Mouse (Mus musculus) ovary, adult 18-20 months (tissue): ENCODE measurements at regions not wholly inside any gene's neighbourhood (a gene's known extent, or its start where the extent isn't known, plus 50 kb on each side); places are given as distances from the start of the nearest gene placed in this dataset.

ENCODE experiments used
- DNase-seq: peaks from one replicate; pipeline ENCODE4 v3.0.0; 2022; ENCODE audit warnings: low spot score, mixed read lengths

GRCm38 (mm10) chr12:110387567-110387966 lies 59.4 kb upstream of the Ppp2r5c start:
- no peak for DNase-seq

GRCm38 (mm10) chr12:110389439-110389838 lies 57.5 kb upstream of the Ppp2r5c start:
- no peak for DNase-seq

GRCm38 (mm10) chr12:110391464-110391863 lies 55.5 kb upstream of the Ppp2r5c start:
- no peak for DNase-seq

- no peak for DNase-seq
Measured at GRCm38 (mm10) chr12:110393555-110393954, 53.4 kb upstream of the Ppp2r5c start.
